Mouse (Mus musculus) midbrain, embryonic 15.5 days (tissue): ENCODE measurements around the gene Hmcn1. TPM values are rescaled to one million over a fixed set of nuclear protein-coding genes. Genes with fewer than 3 reads are reported as not detected.
A peak's percentile ranks its signal among the peaks of the same experiment; 100 is the strongest.

Source experiments
- ATAC-seq: fragments of 200-750 bp; cut with Nextera tagmentation; replicated peaks from 2 replicates; pipeline ENCODE4 v1.8.0; 2017; ENCODE audit warnings: moderate TSS enrichment
- H3K27ac ChIP-seq: fragments of 300-500 bp; sonication (generic); 2 replicates; pipeline ENCODE4 v1.5.1; 2015; ENCODE audit warnings: mild to moderate bottlenecking, inconsistent platforms
- H3K27me3 ChIP-seq: fragments of 300-500 bp; sonication (generic); replicated peaks from 2 replicates; pipeline ENCODE4 v1.6.1; 2015; ENCODE audit warnings: inconsistent platforms
- H3K36me3 ChIP-seq: fragments of 300-500 bp; sonication (generic); replicated peaks from 2 replicates; pipeline ENCODE4 v1.6.1; 2015; ENCODE audit warnings: inconsistent platforms
- H3K4me1 ChIP-seq: fragments of 300-500 bp; sonication (generic); 2 replicates; pipeline ENCODE4 v1.6.1; 2015; ENCODE audit warnings: inconsistent platforms
- H3K4me2 ChIP-seq: fragments of 300-500 bp; sonication (generic); 2 replicates; pipeline ENCODE4 v1.6.1; 2015; ENCODE audit warnings: inconsistent platforms, mild to moderate bottlenecking, moderate library complexity
- H3K4me3 ChIP-seq: fragments of 300-500 bp; sonication (generic); 2 replicates; pipeline ENCODE4 v1.5.1; 2015; ENCODE audit warnings: mild to moderate bottlenecking, inconsistent platforms
- H3K9ac ChIP-seq: fragments of 300-500 bp; sonication (generic); 2 replicates; pipeline ENCODE4 v1.6.1; 2015; ENCODE audit warnings: mild to moderate bottlenecking, inconsistent platforms
- H3K9me3 ChIP-seq: fragments of 300-500 bp; sonication (generic); 2 replicates; pipeline ENCODE4 v1.6.1; 2016; ENCODE audit warnings: inconsistent platforms
- WGBS: fragments of 180-500 bp; shearing (Covaris S2); methylation state at CpG from one replicate; pipeline ENCODE4 v1.1.7; 2015; ENCODE audit warnings: mixed read lengths; 5-methylcytosine and 5-hydroxymethylcytosine counted together
- polyA plus RNA-seq: library from polyadenylated mRNA; unstranded; fragments of >200 nt; fragmentation: Nextera tagmentation; extraction: Ambion mirVana; gene quantifications from 2 replicates; pipeline ENCODE4 v1.2.1, GENCODE M21; 2015

Gene Hmcn1
- polyA plus RNA-seq, 1 experiment from 2014 or later: 1.8 TPM

DNA sequence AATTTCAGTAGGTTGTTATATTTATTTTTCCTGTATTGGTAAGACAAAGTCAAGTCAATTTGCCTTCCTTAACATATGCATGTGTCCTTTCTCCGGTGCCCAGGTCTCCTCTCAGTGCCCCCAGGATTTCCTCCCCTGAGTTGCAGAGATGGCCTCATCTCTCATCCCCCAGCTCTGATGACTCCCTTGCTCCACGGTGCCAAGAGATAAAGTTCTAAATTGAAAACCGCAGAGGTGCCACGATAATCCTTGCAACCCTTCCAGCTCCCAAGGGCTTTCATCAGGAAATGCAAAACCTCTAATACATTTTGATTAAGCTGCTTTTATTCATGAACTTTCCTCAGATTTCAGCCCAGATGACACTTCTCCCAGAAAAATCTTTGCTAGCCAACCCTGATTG is 8.3 kb downstream of the Hmcn1 start:
- H3K27ac ChIP-seq: no peak overlapping the region
- no peaks in the 10 kb centered on the region for H3K27me3 ChIP-seq
- ATAC-seq: no peak
- no peaks in the 10 kb centered on the region for H3K9me3 ChIP-seq
- no peak overlapping the region for H3K4me2 ChIP-seq
- WGBS: 40% methylated on average over 4 of the region's 4 CpGs
- H3K4me1 ChIP-seq: no peaks in the 10 kb centered on the region
- H3K9ac ChIP-seq: no peak overlapping the region
- no peak overlapping the region for H3K4me3 ChIP-seq
- no peaks in the 10 kb centered on the region for H3K36me3 ChIP-seq

DNA sequence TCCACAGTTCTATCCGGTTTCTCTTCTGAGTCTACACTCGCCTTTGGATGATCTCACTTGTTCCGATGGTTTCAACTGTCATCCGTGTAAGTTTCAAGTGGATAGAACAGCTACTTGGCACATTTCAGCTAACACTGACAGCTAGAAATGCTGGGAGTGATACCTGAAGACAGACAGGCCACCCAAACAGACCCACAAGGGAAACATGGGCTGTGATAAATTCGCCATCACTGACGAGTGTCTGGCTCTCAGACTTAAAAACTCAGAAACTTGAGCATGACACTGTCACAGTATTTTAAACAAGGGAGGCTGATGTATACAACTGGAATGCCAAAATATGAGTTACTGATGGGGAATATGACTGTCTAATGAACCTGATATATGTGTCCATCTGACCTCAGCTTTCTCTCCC is 9.1 kb downstream of the Hmcn1 start:
- Histone ChIP-seq H3K4me1 (no peaks in the 10 kb centered on the region), H3K27me3 (no peaks in the 10 kb centered on the region), H3K4me3 (no peak overlapping the region), H3K9ac (no peak overlapping the region), H3K4me2 (no peak overlapping the region), H3K36me3 (no peaks in the 10 kb centered on the region), H3K27ac (no peak overlapping the region), H3K9me3 (no peaks in the 10 kb centered on the region)
- 89% methylated on average over 6 of the region's 6 CpGs for WGBS
- ATAC-seq: no peak

DNA sequence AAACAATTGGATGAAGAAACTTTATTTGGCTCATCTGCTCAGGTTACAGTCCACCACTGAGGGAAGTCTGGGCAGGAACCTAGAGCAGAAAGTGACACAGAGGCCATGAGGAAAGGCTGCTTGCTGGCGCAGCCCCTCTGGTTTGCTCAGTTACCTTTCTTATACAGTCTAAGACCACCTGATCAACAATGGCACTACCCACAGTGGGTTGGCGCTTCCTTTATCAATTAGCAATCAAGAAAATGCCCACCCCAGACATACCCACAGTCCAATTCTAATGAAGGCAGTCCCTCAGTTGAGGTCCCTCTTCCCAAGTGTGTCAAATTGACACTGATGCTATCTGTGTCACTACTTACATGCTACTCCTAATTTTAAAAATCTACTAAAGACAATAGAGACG is 14.6 kb downstream of the Hmcn1 start:
- no peak overlapping the region for H3K4me3 ChIP-seq
- no peak overlapping the region for H3K9ac ChIP-seq
- H3K27ac ChIP-seq: no peak overlapping the region
- H3K4me2 ChIP-seq: no peak overlapping the region
- no peak for ATAC-seq
- H3K4me1 ChIP-seq: peaks cover 11% of the 10 kb centered on the region
- no peaks in the 10 kb centered on the region for H3K9me3 ChIP-seq
- WGBS: 90% methylated on average over 3 of the region's 3 CpGs
- H3K36me3 ChIP-seq: no peaks in the 10 kb centered on the region
- no peaks in the 10 kb centered on the region for H3K27me3 ChIP-seq

DNA sequence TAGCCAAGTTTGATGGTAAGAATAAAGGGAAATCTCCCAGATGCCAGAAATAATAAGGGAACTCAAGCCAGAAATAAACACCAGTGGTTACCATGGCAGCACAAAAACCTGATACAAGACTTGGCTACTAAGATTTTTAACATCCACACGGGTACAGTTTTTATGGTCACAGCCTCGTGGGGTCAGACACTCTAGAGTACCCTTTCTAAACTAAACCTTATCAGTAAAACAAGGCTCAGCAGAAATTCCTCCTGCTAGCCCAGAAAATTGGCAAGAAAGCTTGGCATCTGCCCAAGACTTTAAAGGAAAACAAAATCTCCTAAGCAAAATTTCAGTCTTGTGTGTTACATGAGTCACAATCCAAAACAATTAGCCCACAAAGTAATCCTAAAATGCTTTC is 17.0 kb downstream of the Hmcn1 start:
- Histone ChIP-seq H3K4me2 (no peak overlapping the region), H3K27me3 (no peaks in the 10 kb centered on the region), H3K36me3 (no peaks in the 10 kb centered on the region), H3K4me1 (peaks cover 11% of the 10 kb centered on the region), H3K4me3 (no peak overlapping the region), H3K9ac (no peak overlapping the region), H3K27ac (peak overlapping the region; percentile 43), H3K9me3 (no peaks in the 10 kb centered on the region)
- 16% methylated on average over 2 of the region's 2 CpGs for WGBS
- ATAC-seq: peak; percentile 74; the same call in 1 of the 2 replicates

DNA sequence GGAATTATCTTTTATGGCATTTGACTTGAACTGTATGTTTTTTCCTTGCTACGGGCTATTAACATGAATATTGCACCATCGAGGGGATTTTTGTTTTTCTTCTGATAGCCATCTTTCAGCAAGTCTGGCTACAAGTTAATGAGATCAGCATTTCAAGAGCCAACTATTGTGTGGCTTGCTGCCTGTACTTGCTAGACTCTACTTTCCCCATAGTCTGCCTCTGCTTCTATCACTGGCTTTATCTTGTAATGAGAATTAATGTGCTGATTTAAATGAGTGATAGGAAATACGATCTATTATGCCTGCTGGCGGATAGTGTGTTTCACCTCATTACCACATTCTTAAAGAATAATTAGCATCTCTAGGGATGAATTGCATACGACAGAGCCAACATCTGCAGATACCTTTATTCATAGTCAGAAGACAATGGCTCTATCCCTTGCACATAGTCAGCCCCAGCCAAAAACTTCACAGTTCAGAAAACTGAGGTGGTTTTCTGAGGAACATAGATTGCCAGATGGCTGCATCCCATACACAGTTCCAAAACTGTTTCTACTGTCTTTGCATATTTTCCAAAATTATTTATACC is 33.7 kb downstream of the Hmcn1 start:
- 67% methylated on average over 5 of the region's 5 CpGs for WGBS
- Histone ChIP-seq H3K4me2 (no peak overlapping the region), H3K9me3 (no peaks in the 10 kb centered on the region), H3K4me3 (no peak overlapping the region), H3K36me3 (no peaks in the 10 kb centered on the region), H3K27ac (no peak overlapping the region), H3K9ac (no peak overlapping the region), H3K4me1 (no peaks in the 10 kb centered on the region), H3K27me3 (no peaks in the 10 kb centered on the region)
- ATAC-seq: no peak

DNA sequence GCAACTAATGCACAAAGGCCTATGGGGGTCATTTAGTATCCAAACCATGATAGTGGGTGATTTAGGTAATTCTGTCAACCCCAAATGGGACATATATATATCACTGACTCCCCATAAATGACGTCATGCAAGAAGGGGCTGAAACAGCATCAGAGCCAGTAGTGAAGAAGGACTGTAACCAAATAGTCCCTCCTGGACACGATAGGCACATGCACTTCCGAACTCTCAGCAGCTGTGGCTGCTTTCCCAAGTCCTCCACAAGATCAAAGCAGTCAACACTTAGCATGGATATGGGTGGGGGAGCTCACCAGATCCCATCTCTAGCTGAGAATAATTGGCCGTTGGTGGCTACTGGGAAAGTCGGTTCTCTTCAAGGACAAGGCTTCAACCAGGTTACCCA is 42.2 kb downstream of the Hmcn1 start:
- Histone ChIP-seq H3K9me3 (no peaks in the 10 kb centered on the region), H3K27me3 (no peaks in the 10 kb centered on the region), H3K9ac (no peak overlapping the region), H3K36me3 (no peaks in the 10 kb centered on the region), H3K27ac (no peak overlapping the region), H3K4me1 (no peaks in the 10 kb centered on the region), H3K4me3 (no peak overlapping the region), H3K4me2 (no peak overlapping the region)
- no peak for ATAC-seq
- WGBS: 94% methylated on average over 5 of the region's 5 CpGs

DNA sequence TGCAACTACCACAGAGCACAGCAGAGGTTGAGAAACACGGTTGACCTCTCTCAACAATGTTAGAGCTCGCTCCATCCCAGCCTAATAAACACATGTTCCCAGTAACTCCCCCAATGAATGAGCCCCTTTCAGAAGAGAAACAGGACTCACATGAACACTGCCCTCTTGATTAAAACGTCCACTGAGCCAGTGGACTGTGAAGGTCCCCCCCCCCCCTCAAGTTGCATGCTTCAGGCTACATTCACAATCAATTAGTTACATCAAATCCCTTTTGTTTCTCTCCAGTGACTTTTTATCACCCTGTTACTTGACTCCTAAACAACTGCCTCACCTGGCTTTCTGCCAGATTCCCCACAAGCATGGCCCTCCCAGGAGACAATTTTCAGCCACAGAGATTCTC is 43.2 kb downstream of the Hmcn1 start:
- Histone ChIP-seq H3K9me3 (no peaks in the 10 kb centered on the region), H3K4me1 (no peaks in the 10 kb centered on the region), H3K4me3 (no peak overlapping the region), H3K27ac (no peak overlapping the region), H3K4me2 (no peak overlapping the region), H3K27me3 (no peaks in the 10 kb centered on the region), H3K36me3 (no peaks in the 10 kb centered on the region), H3K9ac (no peak overlapping the region)
- 23% methylated on average over 3 of the region's 3 CpGs for WGBS
- peak; percentile 62 for ATAC-seq

DNA sequence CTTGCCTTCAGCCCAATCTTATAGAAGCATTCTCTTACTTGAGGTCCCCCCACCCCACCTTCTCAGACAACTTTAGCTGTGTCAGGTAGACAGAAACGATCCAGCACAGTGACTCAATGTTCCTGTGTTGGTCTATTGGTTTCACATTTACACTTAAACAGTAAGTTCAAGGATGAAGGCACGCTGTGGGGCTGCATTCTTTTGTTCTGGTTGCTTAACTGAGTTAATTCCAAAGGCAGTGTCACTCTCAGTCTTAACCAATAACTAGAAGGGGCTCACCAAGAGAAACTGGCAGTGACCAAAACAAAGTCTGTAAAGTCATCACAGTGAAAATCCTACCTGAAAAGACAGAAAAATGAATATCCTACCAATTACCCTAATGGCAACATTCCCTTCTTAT is 44.3 kb downstream of the Hmcn1 start:
- Histone ChIP-seq H3K27me3 (no peaks in the 10 kb centered on the region), H3K36me3 (no peaks in the 10 kb centered on the region), H3K4me2 (no peak overlapping the region), H3K27ac (no peak overlapping the region), H3K4me1 (no peaks in the 10 kb centered on the region), H3K9ac (no peak overlapping the region), H3K4me3 (no peak overlapping the region), H3K9me3 (no peaks in the 10 kb centered on the region)
- ATAC-seq: no peak
- 85% methylated on average over 2 of the region's 2 CpGs for WGBS

DNA sequence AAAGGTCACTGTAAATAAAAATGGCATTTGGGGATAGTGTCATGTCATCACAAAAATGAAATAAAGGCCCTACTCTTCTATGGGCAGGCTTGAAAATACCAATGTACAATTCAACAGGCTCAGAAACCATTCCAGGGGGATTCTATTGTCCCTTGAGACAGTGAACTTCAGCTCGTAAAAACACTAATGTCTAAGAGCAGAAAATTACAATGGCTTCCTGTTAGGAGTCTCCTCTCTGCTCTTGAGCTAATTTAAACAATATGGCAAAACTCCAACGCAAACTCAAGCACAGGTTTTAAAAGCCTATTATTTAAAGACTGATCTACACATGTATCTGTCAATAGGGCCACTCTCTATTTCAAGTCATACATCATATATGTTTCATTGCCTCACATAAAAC is 49.6 kb downstream of the Hmcn1 start:
- Histone ChIP-seq H3K4me1 (no peaks in the 10 kb centered on the region), H3K9me3 (no peaks in the 10 kb centered on the region), H3K9ac (no peak overlapping the region), H3K4me3 (no peak overlapping the region), H3K27ac (no peak overlapping the region), H3K4me2 (no peak overlapping the region), H3K36me3 (no peaks in the 10 kb centered on the region), H3K27me3 (no peaks in the 10 kb centered on the region)
- WGBS: 48% methylated on average over 2 of the region's 2 CpGs
- no peak for ATAC-seq

DNA sequence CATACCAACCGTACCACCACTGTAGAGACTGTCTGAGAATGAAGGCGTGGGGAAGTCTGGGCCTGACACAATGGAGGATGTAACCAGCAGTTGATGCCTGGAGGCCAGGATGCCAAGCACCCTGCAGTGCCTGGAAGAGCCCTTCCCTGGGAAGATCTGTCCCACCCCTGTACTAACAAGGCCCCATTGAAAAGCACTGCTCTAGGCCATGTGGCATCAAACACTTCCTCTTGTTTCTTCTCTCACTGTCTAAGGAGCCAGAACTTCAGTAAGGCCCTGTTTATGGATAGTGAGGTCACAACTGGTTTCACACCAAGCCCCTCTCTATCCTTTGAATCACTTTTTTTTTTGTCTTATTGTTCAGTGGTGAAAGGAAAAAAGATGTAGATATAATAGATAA is 51.1 kb downstream of the Hmcn1 start:
- ATAC-seq: no peak
- 89% methylated on average over 2 of the region's 2 CpGs for WGBS
- H3K36me3 ChIP-seq: no peaks in the 10 kb centered on the region
- H3K4me2 ChIP-seq: no peak overlapping the region
- no peaks in the 10 kb centered on the region for H3K27me3 ChIP-seq
- H3K9ac ChIP-seq: no peak overlapping the region
- no peaks in the 10 kb centered on the region for H3K4me1 ChIP-seq
- no peak overlapping the region for H3K27ac ChIP-seq
- H3K9me3 ChIP-seq: no peaks in the 10 kb centered on the region
- H3K4me3 ChIP-seq: no peak overlapping the region

DNA sequence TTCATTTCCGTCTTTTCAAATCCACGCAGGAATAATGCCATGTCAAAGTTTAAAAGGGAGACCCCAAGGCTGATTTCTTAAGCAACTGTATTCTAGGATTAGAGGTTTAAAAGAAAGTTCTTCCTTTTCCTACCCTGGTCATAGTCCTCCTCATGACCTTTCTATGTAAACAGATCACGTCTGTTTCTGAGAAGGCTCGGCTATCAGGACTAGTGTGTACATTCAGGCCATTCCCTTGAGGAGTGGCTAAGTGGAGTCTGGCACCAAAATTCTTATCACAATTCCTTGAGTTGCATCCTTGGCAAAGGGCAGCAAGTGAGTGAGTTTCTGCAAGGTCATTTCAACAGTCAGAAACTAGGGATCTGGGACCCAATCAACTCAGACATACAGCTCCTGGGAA is 56.4 kb downstream of the Hmcn1 start:
- Histone ChIP-seq H3K27ac (no peak overlapping the region), H3K36me3 (no peaks in the 10 kb centered on the region), H3K9me3 (no peaks in the 10 kb centered on the region), H3K9ac (no peak overlapping the region), H3K4me3 (no peak overlapping the region), H3K27me3 (no peaks in the 10 kb centered on the region), H3K4me1 (no peaks in the 10 kb centered on the region), H3K4me2 (no peak overlapping the region)
- no peak for ATAC-seq
- 78% methylated on average over 4 of the region's 4 CpGs for WGBS

DNA sequence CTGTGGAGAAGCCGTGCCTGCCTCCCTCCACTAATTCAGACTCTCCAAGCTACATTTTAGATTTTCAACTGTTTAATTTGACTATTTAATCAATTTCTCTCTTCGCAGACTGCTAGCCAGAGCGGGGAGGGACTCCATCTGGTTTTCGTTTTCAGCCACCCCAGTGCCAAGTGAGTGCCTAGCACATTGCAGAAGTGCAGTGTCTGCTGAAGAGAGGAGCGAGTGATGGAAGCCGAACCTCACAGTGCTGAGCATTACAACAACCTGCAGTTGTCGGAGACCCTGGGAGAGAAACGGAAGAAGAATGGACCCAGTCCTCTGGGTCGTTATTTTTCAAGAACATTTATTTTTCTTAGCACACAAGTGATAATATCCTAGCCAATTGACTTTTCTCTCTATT is 59.6 kb downstream of the Hmcn1 start:
- 74% methylated on average over 9 of the region's 9 CpGs for WGBS
- Histone ChIP-seq H3K4me2 (no peak overlapping the region), H3K36me3 (no peaks in the 10 kb centered on the region), H3K4me1 (no peaks in the 10 kb centered on the region), H3K9me3 (no peaks in the 10 kb centered on the region), H3K9ac (no peak overlapping the region), H3K27me3 (no peaks in the 10 kb centered on the region), H3K4me3 (no peak overlapping the region), H3K27ac (no peak overlapping the region)
- no peak for ATAC-seq

DNA sequence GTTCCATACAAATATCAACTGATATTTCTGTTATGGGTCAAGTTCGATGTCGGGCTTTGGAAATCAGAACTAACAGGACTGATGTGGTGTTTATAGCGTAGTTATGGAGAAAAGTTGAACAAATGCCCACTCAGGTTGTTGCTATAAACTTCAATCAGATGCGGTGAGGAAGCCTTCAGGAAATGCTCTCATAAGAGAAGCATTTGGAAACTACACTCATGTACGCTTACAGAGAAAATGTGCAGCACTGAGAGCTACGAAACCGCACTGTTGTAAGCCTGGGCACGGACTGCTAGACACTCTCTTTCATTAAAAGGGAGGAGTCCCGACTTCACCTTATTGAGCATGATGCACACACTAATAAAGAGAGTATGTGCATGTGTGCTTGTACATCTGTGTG is 72.4 kb downstream of the Hmcn1 start:
- Histone ChIP-seq H3K27ac (no peak overlapping the region), H3K27me3 (no peaks in the 10 kb centered on the region), H3K4me3 (no peak overlapping the region), H3K4me1 (no peaks in the 10 kb centered on the region), H3K36me3 (no peaks in the 10 kb centered on the region), H3K9ac (no peak overlapping the region), H3K4me2 (no peak overlapping the region), H3K9me3 (no peaks in the 10 kb centered on the region)
- ATAC-seq: no peak
- 89% methylated on average over 9 of the region's 9 CpGs for WGBS
